Mouse (Mus musculus) ZHBTc4 (cell line): ENCODE results near the gene Sgcg.

Experiments used
- DNase-seq: peaks from one replicate; pipeline ENCODE4 v3.0.0-alpha.2; 2011; ENCODE audit warnings: low read depth, low spot score

Sgcg gene

DNA sequence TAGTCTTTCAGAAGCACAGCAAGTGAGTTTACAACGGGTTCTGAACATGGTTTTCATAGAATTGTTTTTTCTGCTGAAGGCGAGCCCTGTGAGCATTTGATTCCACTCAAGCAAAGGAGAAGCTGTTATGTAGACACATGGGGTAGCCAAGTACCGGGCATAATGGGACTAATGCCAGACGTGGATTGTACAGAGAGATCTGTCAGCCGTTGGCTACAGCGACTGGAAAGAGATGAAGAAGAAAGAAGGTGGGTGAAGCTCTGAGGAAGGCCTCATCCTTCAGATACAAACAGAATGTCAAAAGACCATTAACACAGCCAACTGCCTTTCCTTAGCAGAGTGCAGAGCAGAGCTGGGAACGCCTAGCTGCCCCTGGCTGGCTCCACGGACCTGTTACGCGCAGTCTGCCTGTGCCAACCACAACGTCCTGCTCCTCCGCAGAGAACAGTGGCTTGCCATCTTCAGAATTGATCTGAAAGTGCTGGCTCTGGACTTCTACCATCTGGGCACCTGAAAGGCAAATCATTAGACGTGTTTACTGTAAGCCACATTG lies 26.2 kb downstream of the Sgcg start:
- DNase-seq: no peak

DNA sequence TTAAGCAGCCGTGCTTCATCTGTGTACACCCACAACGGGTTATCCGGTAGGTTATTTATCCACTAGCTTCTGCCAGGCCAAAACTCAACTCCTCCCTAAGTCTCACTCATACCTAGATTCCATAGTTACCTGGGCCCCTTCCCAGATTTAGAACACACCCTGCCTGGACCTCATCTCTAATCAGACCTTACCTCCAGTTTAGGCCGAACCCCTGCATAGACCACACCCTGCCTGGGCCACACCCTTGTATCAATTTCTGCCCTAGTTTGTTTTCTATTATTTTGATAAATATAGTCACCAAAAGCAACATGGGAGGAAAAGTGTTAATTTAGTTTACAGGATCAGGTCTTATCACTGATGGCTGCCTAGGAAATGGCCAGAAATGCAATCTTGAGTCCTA lies 28.1 kb downstream of the Sgcg start:
- DNase-seq: no peak

DNA sequence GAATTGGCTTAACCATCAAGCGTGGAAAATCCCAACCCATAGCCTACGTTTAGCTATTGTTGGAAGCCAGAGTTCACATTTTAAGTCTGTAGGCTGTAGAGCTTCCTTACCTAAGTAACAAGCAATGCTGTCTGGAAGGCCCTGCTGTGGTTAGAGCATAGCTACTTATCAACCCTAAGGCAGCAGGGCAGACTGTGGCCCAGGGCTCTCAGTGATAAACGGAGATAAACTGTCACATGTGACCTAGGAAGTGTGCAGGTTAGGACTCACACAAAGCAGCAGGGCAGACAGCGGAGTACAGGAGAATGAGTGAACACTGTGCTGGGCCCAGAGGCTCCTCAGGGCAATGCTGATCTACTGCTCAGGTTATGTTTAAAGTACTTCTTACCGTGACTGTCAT lies 28.5 kb downstream of the Sgcg start:
- no peak for DNase-seq

DNA sequence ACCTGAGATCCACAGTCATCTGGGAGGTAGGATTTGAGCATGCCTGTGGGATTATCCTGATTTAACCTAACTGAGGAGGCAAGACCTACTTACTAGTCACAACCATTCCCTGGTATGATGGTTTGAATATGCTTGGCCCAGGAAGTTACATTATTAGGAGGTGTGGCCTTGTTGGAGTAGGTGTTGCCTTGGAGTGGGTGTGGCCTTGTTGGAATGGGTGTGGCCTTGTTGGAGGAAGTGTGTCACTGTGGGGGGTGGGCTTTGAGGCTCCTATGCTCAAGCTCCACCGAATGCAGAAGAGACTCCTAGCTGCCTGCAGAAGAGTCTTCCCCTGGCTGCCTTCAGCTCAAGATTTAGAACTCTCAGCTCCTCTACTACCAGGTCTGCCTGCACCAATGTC lies 32.1 kb downstream of the Sgcg start:
- DNase-seq: peak; percentile 8

DNA sequence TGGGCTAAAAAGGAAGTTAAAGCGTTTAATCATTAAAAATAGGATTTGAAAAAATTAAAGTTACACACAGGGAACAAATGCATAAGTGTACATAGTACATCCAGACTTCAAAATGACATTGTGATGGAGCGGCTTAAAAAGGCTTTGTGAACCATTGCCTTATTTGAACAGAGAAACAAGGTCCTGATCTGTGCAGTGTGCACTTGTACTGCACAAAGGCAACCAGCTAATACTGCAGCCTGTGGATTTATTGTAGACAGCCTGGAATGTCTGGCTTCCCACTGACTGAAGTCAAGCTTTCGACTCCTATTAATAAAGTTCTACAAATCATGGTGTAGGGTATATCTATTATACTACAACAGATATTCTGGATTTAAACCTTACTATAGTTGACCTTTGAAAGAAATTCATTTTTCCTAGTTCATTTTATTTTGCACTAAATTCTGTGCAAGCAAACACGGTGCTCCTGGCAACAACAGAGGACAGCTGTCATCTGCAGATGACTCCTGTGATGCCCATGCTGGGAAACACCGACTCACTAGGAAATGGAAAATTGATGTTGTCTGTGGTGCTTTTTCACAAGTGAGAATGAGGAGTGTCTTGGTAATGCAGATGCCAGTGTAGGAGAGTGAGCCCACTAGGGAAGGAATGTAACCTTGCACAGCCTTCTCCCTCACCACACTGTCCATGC lies 33.8 kb downstream of the Sgcg start:
- DNase-seq: no peak

DNA sequence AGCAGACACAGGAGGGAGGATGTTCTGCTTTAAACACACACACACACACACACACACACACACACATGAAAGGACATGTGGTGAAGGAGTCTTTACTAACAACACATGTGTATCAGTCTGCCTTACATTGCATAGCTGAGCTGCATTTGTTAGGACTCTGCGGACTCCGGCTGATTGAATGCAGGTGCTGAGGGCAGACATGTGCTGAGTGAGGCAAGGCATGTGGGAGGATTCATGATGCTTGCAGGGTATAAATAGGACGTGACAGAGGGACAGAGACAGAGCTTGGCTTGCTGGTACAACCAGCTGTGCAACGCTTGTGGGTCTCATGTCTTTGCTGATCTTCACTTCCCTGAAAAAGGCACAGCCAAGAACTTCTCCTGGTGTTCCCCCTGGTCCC lies 34.5 kb downstream of the Sgcg start:
- no peak for DNase-seq

DNA sequence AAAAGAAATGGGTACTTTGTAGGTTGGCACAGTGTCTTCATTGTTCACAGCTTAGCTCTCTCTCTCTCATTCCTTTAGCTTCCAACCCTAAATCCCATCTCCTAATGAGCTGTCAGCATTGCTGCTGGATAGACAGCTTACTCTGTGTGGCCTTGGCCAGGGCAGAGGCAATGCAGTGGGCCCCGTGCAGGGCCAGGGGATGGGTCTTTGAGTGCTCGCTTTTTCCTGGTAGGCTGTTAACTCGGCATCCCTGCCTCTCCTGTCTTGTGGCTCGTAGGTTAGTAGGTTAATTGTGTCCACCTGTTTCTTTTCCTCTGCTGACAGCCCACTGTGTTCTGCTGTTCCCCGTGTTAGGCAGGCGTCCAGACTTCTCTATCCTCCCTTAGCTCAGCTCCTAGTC lies 35.8 kb downstream of the Sgcg start:
- DNase-seq: no peak

DNA sequence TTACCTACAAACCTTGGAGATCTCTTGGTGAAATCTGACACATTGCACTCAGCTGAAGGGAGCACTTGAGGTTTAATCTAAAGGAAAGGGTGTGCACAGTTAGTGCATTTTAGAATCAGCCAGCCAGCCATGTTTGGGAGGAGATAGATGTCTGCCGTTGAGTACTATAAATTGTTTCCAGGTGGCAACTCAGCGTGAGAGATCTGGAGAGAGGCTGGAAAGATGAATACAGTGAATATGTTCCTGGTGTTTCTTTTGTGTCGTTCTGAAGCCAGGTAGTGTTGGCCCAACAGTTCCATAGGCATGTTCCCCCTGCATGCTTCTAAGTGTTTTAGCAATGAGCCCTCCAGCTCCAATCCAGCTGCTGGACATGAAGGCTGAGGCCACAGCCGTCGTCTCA lies 37.1 kb downstream of the Sgcg start:
- no peak for DNase-seq

DNA sequence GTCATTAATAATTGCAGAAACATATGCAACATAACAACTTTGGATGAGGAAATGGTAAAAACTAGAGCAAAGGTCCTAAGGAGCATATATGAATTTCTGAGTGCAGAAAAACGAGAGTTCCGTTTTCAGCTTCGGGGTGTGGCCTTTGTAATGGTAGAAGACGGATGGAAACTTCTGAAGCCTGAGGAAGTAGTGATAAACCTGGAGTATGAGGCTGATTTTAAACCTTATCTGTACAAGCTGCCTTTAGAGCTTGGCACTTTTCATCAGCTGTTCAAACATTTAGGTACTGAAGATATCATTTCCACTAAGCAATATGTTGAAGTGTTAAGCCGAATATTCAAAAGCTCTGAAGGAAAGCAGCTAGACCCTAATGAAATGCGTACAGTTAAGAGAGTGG lies 46.5 kb downstream of the Sgcg start:
- DNase-seq: no peak

DNA sequence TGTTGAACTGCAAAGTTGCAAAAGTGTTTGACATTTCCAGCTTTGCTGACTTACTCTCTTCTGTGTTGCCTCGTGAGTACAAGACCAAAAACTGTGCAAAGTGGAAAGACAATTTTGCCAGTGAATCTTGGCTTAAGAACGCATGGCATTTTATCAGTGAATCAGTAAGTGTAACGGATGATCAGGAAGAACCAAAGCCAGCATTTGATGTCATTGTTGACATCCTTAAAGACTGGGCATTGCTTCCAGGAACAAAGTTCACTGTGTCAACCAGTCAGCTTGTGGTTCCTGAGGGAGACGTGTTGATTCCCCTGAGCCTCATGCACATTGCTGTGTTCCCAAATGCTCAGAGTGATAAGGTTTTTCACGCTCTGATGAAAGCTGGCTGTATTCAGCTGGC lies 48.2 kb downstream of the Sgcg start:
- DNase-seq: no peak

DNA sequence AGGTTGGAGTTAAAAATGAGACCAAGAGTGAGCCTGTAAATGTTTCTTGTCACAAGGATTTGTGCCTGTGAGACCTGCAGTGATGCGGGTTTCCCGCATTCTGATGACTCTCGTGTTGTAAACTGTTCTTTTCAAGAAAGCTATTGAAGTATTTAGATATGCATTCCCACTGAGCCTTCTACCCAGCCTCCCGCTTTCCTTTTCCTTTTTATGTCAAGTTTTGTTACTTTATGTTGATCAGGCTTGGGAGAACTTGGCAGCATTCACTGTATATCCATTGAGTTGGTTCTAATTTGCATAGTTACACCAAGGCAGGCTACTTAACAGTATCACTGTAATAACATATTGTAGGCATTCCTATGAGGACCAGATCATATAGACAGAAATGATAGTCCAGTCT lies 63.9 kb downstream of the Sgcg start:
- DNase-seq: no peak

DNA sequence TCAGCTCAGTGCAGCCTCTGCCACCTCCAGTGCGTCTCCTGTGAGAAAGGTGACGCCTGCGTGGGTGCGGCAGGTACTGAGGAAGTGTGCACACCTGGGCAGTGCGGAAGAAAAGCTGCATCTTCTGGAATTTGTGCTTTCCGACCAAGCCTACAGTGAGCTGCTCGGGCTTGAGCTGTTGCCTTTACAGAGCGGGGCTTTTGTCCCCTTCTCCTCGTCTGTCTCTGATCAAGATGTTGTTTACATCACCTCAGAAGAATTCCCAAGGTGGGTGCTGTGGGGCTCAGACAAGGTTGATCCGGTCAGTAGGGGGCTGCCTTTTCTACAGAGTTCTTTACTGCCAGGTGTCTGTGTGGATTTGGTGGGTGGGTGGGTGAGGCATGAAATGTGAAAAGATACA lies 66.0 kb downstream of the Sgcg start:
- DNase-seq: no peak

DNA sequence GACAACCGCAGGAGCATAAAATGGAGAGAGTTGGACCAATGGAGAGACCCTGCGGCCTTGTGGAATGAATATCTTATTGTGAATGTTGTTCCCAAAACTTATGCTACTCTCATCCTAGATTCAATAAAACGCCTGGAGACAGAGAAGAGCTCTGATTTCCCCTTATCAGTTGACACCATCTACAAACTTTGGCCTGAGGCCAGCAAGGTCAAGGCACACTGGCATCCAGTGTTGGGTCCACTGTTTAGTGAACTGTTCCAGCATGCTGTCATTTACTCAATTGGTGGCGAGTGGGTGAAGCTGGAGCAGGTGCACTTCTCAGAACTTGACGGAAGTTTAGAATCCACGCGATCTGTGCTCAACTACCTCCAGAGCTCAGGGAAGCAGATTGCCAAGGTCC lies 66.4 kb downstream of the Sgcg start:
- DNase-seq: no peak

DNA sequence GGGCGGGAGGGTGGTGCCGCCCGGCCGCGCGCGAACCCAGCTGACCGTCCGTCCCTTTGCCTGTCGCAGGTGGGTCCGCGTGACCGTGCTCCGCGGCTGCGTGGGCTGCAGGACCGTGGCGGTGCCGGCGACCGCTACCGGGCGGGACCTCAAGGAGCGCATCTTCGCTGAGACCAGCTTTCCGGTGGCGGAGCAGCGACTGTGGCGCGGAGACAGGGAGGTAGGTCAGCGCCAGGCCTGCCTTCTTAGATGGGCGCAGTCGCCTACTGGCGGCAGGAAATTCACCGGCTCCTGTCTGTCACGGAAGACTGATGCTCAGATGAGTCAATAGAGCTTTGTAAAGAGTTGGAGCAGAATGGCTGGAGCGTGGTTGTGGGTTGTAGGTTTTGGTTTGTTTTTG lies 85.1 kb downstream of the Sgcg start:
- peak; percentile 51 for DNase-seq

DNA sequence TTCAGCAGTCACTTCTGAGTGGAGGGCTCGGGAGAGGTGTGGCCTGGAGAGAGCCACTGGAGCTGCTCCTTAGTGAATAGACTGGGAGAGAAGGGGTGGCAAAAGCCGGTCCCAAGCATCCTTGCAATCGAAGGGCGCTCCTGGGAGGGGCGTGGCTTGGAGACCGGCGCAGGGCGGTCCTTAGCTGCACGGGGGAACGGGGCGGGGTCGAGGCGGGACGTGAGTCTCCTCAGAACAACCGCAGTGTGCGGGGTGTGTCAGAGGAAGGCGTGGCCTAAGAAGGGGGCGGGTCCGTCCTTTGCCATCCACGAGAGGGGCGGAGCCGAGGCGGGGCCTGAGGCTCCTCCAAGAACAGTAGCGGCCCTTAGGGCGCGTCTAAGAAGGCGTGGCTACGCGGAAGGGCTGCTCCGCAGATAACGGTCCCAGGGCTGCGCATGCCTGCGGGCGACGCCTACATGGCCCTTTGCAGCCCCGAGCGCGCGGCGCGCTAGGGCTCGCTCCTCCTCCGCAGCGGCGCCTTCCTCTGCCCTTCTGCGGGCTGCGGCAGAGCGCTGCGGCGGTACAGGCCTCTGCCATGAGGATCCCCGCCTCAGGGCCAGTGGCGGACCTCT lies 85.6 kb downstream of the Sgcg start:
- peak; percentile 98 for DNase-seq

DNA sequence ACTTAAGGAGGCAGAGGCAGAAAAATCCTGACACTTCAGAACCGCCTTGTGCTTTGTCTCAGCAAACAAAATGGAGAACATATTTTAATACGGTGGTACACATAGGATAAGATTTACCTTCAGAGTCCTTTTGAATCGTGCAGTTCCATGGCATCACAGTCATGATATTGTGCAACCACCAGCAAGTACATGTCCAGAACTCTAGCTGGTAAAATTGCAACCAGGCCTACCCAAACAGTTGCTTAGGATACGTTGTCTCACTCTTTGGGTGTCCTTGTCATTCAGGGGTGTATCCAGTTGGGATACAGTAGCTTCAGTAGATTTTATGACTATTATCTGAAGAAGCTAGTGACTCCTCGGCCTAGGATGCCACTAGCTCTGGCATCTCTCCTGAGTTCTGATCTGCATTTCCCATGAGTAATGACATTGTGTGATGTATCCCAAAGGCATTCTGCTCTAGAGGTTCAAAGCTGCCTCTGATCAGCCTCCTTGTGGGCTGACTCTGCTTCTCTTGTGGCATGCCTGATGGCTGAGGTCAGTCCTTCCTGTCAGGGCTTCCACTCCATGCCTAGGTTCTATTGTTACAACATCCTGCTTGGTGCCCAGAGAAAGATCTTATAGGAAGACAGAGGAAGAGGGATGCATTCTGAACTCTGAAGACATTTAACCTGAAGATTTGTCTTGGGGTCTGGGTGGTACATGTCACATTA lies 86.9 kb downstream of the Sgcg start:
- no peak for DNase-seq
